Mouse (Mus musculus): ENCODE results near the gene Zfp750.

The Zfp750 gene

GRCm38 (mm10) chr11:121542471-121542870 lies 23.3 kb upstream of the Zfp750 start:
- no peak for DNase-seq (ENCODE audit: low read depth, low spot score)

- DNase-seq (ENCODE audit: low read depth, low spot score): peak; percentile 27
Measured at GRCm38 (mm10) chr11:121536528-121536927, 17.4 kb upstream of the Zfp750 start.

- DNase-seq (ENCODE audit: low read depth, low spot score): no peak
Measured at GRCm38 (mm10) chr11:121529747-121530146, 10.6 kb upstream of the Zfp750 start.

- no peak for DNase-seq (ENCODE audit: low read depth, low spot score)
Measured at GRCm38 (mm10) chr11:121524191-121524590, 5.1 kb upstream of the Zfp750 start.

GRCm38 (mm10) chr11:121522156-121522762 lies 3.1 kb upstream of the Zfp750 start:
- DNase-seq (ENCODE audit: low read depth, low spot score): peak; percentile 36

GRCm38 (mm10) chr11:121520761-121521160 lies 1.6 kb upstream of the Zfp750 start:
- no peak for DNase-seq (ENCODE audit: low read depth, low spot score)

- DNase-seq (ENCODE audit: low read depth, low spot score): no peak
Measured at GRCm38 (mm10) chr11:121519703-121520102, 570 bp upstream of the Zfp750 start.

GRCm38 (mm10) chr11:121517687-121518465 lies 1.3 kb downstream of the Zfp750 start:
- DNase-seq (ENCODE audit: low read depth, low spot score): no peak

GRCm38 (mm10) chr11:121516906-121517305 lies 2.2 kb downstream of the Zfp750 start:
- no peak for DNase-seq (ENCODE audit: low read depth, low spot score)

GRCm38 (mm10) chr11:121515996-121516395 lies 3.1 kb downstream of the Zfp750 start:
- DNase-seq (ENCODE audit: low read depth, low spot score): no peak

GRCm38 (mm10) chr11:121512896-121513572 lies 6.1 kb downstream of the Zfp750 start:
- no peak for DNase-seq (ENCODE audit: low read depth, low spot score)

- no peak for DNase-seq (ENCODE audit: low read depth, low spot score)
Measured at GRCm38 (mm10) chr11:121510512-121511246, 8.5 kb downstream of the Zfp750 start.

- DNase-seq (ENCODE audit: low read depth, low spot score): no peak
Measured at GRCm38 (mm10) chr11:121508478-121508877, 10.7 kb downstream of the Zfp750 start.

GRCm38 (mm10) chr11:121502000-121502860 lies 16.9 kb downstream of the Zfp750 start:
- peak; percentile 83 for DNase-seq (ENCODE audit: low read depth, low spot score)

GRCm38 (mm10) chr11:121501525-121501924 lies 17.6 kb downstream of the Zfp750 start:
- no peak for DNase-seq (ENCODE audit: low read depth, low spot score)

- no peak for DNase-seq (ENCODE audit: low read depth, low spot score)
Measured at GRCm38 (mm10) chr11:121500595-121500994, 18.5 kb downstream of the Zfp750 start.

GRCm38 (mm10) chr11:121490651-121491050 lies 28.5 kb downstream of the Zfp750 start:
- DNase-seq (ENCODE audit: low read depth, low spot score): no peak

- no peak for DNase-seq (ENCODE audit: low read depth, low spot score)
Measured at GRCm38 (mm10) chr11:121485882-121486281, 33.3 kb downstream of the Zfp750 start.

GRCm38 (mm10) chr11:121481129-121481528 lies 38.0 kb downstream of the Zfp750 start:
- DNase-seq (ENCODE audit: low read depth, low spot score): no peak

GRCm38 (mm10) chr11:121479476-121480203 lies 39.5 kb downstream of the Zfp750 start:
- DNase-seq (ENCODE audit: low read depth, low spot score): no peak
